Mouse (Mus musculus) liver, adult 2 months (tissue): Measurements from ENCODE around the gene Smim4. TPM values are rescaled to one million over a fixed set of nuclear protein-coding genes. Genes with fewer than 3 reads are reported as not detected.

ENCODE experiments used
- DNase-seq: peaks from one replicate; pipeline ENCODE4 v3.0.0-alpha.2; 2011; ENCODE audit warnings: low read depth, low spot score; ENCODE audit errors: extremely low read depth
- H3K27ac ChIP-seq: fragments of 200-500 bp; replicated peaks from 2 replicates; pipeline ENCODE4 v1.5.1; 2012; ENCODE audit warnings: low read depth, mild to moderate bottlenecking, control low read depth, inconsistent platforms, low read length; ENCODE audit not compliant: insufficient read depth
- H3K27me3 ChIP-seq: fragments of 200-500 bp; 2 replicates; pipeline ENCODE4 v1.6.1; 2012; ENCODE audit warnings: mild to moderate bottlenecking, moderate library complexity, low read length, inconsistent platforms; ENCODE audit not compliant: control insufficient read depth, insufficient read depth
- H3K36me3 ChIP-seq: fragments of 200-500 bp; 2 replicates; pipeline ENCODE4 v1.6.1; 2012; ENCODE audit warnings: low read length, inconsistent platforms; ENCODE audit not compliant: control insufficient read depth, insufficient read depth
- H3K4me1 ChIP-seq: fragments of 200-500 bp; 2 replicates; pipeline ENCODE4 v1.6.1; 2011; ENCODE audit warnings: low read length; ENCODE audit not compliant: control insufficient read depth, insufficient read depth
- H3K4me3 ChIP-seq: fragments of 200-500 bp; 2 replicates; pipeline ENCODE4 v1.5.1; 2011; ENCODE audit warnings: low read depth, mild to moderate bottlenecking, control low read depth, low read length, moderate library complexity; ENCODE audit not compliant: insufficient read depth
- H3K79me2 ChIP-seq: fragments of 200-500 bp; 2 replicates; pipeline ENCODE4 v1.6.1; 2012; ENCODE audit warnings: inconsistent platforms, mild to moderate bottlenecking, low read length, moderate library complexity; ENCODE audit not compliant: control insufficient read depth, insufficient read depth
- H3K9ac ChIP-seq: fragments of 200-500 bp; 2 replicates; pipeline ENCODE4 v1.6.1; 2012; ENCODE audit warnings: low read depth, mild to moderate bottlenecking, control low read depth, inconsistent platforms, low read length
- CTCF ChIP-seq: fragments of 200-500 bp; IDR thresholded peaks from 2 replicates; pipeline ENCODE4 v1.5.1; 2011; ENCODE audit warnings: low read depth, low read length, control low read depth
- POLR2A ChIP-seq: fragments of 200-500 bp; IDR thresholded peaks from 2 replicates; pipeline ENCODE4 v1.6.1; 2011; ENCODE audit warnings: low read length, control low read depth; ENCODE audit not compliant: insufficient read depth; ENCODE audit errors: extremely low read depth
- WGBS: fragments of 180-500 bp; shearing (Covaris S2); methylation state at CpG from one replicate; pipeline ENCODE4 v1.1.7; 2018; 5-methylcytosine and 5-hydroxymethylcytosine counted together
- polyA plus RNA-seq: library from polyadenylated mRNA; depleted of rRNA; stranded (reverse); fragments of >200 nt; gene quantifications from 2 replicates; pipeline ENCODE4 v1.2.3, GENCODE M21; 2012
- total RNA-seq: library from RNA; depleted of rRNA; stranded (reverse); fragments of >200 nt; gene quantifications from 2 replicates; pipeline ENCODE4 v1.2.3, GENCODE M21; 2014

The Smim4 gene
- total and polyA plus RNA-seq, 2 experiments = 35.3 to 65.1 TPM

DNA sequence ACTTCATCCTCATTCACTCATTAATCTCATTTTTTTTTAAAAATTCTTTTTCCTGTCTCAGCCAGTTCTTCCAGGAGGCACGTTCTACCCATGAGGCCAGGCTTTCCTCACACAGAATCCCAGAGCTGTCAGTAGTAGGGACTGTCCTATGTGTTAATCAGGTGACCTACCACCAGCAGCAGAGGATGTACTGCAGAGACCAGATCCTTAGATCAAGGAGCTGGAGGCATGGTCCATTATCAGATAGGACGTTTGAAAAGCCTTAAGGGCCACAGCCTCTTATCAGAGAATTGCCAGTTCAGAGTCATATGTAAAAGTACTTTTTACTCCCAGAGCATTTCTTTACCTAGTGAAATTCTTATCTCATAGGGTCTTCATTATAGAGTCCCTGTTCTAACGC, 14.7 kb downstream of the Smim4 start:
- TF ChIP-seq CTCF (no peak), POLR2A (no peak)
- Histone ChIP-seq H3K9ac (no peak overlapping the region), H3K4me3 (no peak overlapping the region), H3K27ac (no peak overlapping the region), H3K36me3 (peaks cover 28% of the 10 kb centered on the region), H3K27me3 (no peaks in the 10 kb centered on the region), H3K79me2 (peaks cover 3% of the 10 kb centered on the region; the same call in 1 of the 2 replicates), H3K4me1 (peaks cover 29% of the 10 kb centered on the region)
- no peak for DNase-seq
- 85% methylated on average over 3 of the region's 3 CpGs for WGBS

- Histone ChIP-seq H3K36me3 (peaks cover 30% of the 10 kb centered on the region), H3K4me1 (peaks cover 29% of the 10 kb centered on the region), H3K79me2 (no peaks in the 10 kb centered on the region; the same call in 1 of the 2 replicates), H3K27me3 (no peaks in the 10 kb centered on the region), H3K4me3 (no peak overlapping the region), H3K9ac (no peak overlapping the region), H3K27ac (peak overlapping the region; percentile 99)
- TF ChIP-seq POLR2A (no peak), CTCF (no peak)
- 29% methylated on average over 5 of the region's 5 CpGs for WGBS
- DNase-seq = peak; percentile 94
Measured at GRCm38 (mm10) chr14:31112187-31112586, 16.6 kb downstream of the Smim4 start.

GRCm38 (mm10) chr14:31110613-31111012, 18.1 kb downstream of the Smim4 start:
- no peak for TF ChIP-seq CTCF
- no peaks in the 10 kb centered on the region for H3K27me3 ChIP-seq
- peaks cover 23% of the 10 kb centered on the region for H3K4me1 ChIP-seq
- DNase-seq = no peak
- H3K27ac ChIP-seq = peak overlapping the region; percentile 41; the same call in 1 of the 2 replicates
- no peaks in the 10 kb centered on the region; the same call in 1 of the 2 replicates for H3K79me2 ChIP-seq
- WGBS = 37% methylated on average over 3 of the region's 3 CpGs
- peaks cover 38% of the 10 kb centered on the region for H3K36me3 ChIP-seq
- H3K9ac ChIP-seq = no peak overlapping the region
- no peak overlapping the region for H3K4me3 ChIP-seq

DNA sequence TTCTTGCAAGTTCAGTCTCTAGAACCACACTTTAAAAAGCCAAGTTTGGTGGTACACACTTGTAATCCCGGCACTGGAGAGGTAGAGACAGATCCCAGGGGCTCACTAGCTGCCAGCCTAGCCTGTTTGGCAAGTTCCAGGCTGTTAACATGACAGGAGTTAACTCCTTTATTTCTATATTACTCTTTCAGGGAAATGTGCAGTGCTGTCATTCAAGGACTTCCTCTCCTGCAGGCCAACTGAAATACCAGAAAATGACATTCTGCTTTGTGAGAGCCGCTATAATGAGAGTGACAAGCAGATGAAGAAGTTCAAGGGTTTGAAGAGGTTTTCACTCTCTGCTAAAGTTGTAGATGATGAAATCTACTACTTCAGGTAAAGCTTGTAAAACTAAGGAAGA, 23.6 kb downstream of the Smim4 start:
- Histone ChIP-seq H3K27me3 (no peaks in the 10 kb centered on the region), H3K4me1 (no peaks in the 10 kb centered on the region), H3K9ac (no peak overlapping the region), H3K27ac (no peak overlapping the region), H3K79me2 (no peaks in the 10 kb centered on the region), H3K4me3 (no peak overlapping the region), H3K36me3 (peaks cover 39% of the 10 kb centered on the region)
- DNase-seq = no peak
- TF ChIP-seq CTCF (no peak), POLR2A (no peak)
- WGBS = 95% methylated on average over 2 of the region's 2 CpGs

DNA sequence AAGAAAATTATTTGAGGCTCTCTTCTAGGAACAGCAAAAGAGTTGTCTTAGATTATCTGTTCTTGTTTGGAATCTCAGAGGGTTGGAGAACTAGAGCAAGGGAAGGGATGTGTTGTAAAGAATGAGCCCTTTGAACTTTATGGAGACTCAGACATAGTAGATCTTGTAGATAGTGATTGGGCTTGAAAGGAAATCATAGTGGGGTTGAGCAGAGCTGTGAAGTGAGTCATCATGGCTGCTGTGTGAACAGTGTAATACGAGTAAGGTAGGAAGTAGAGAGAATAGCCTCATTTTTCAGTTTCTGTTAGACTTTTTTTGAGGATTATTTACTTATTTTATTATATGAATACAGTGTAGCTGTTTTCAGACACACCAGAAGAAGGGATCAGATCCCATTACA, 38.8 kb downstream of the Smim4 start:
- no peaks in the 10 kb centered on the region for H3K27me3 ChIP-seq
- WGBS = 75% methylated on average over 1 of the region's 1 CpGs
- H3K36me3 ChIP-seq = peaks cover 35% of the 10 kb centered on the region
- no peak for TF ChIP-seq CTCF
- no peak for DNase-seq
- no peak overlapping the region for H3K4me3 ChIP-seq
- H3K4me1 ChIP-seq = no peaks in the 10 kb centered on the region
- no peaks in the 10 kb centered on the region for H3K79me2 ChIP-seq
- H3K9ac ChIP-seq = no peak overlapping the region
- H3K27ac ChIP-seq = no peak overlapping the region

GRCm38 (mm10) chr14:31088515-31088914, 40.2 kb downstream of the Smim4 start:
- 92% methylated on average over 2 of the region's 2 CpGs for WGBS
- Histone ChIP-seq H3K36me3 (peaks cover 38% of the 10 kb centered on the region), H3K4me3 (no peak overlapping the region), H3K4me1 (no peaks in the 10 kb centered on the region), H3K79me2 (no peaks in the 10 kb centered on the region), H3K27ac (no peak overlapping the region), H3K9ac (no peak overlapping the region), H3K27me3 (no peaks in the 10 kb centered on the region)
- no peak for DNase-seq
- TF ChIP-seq POLR2A = no peak
- TF ChIP-seq CTCF = no peak
